ENCODE assay signal across 8 mouse cellular contexts in the genomic region with DNA sequence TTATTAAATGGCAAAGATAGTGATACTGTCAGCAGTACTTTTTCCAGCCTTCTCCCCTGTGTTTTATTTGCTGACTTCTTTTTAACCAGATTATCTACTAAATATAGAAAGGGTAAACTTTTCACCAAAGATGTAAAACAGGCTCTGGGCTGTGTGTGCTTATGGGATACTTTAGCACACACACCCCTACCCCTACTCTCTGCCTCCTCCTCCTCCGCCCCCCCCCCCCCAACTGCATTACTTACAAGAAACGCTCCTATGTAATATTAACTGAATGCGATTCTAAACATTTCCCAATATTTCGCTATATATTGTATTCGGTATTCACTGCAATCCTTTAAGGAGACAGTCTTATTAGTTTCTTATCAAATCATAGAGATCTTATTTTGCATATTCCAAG. TPM values are rescaled to one million over a fixed set of nuclear protein-coding genes. Genes with fewer than 3 reads are reported as not detected.
DNase-seq lines count a peak whose midpoint lies in the region; ATAC-seq and TF ChIP-seq lines count a peak whose summit lies in the region.

No protein-coding gene starts in this region.

- no peaks in the 10 kb centered on the region for H3K4me1 ChIP-seq in heart, embryonic 10.5 days
- H3K4me1 ChIP-seq in thymus, adult 2 months (replicated peaks; ENCODE audit: control insufficient read depth, insufficient read depth, low read length), result peaks cover 8% of the 10 kb centered on the region
- peaks cover 0 to 2% of the 10 kb centered on the region in 2 experiments; a peak in 1 of 4 replicates for H3K4me1 ChIP-seq in liver, embryonic 14.5 days (replicated peaks; ENCODE audit: control insufficient read depth in 2 of 2, insufficient read depth in 2 of 2, low read length in 1 of 2)

- WGBS in heart, embryonic 10.5 days, result 8% methylated on average over 5 of the region's 5 CpGs
- WGBS in thymus, adult 2 months, result 11% methylated on average over 5 of the region's 5 CpGs
- WGBS in liver, embryonic 14.5 days (ENCODE audit: insufficient replicate concordance), result 6% methylated on average over 4 of the region's 5 CpGs

- no peak for DNase-seq in heart, embryonic 10.5 days (ENCODE audit: low spot score)
- no peak for DNase-seq in heart, postnatal 4 days
- no peak for DNase-seq in thymus, adult 2 months
- no peak for DNase-seq in thymus, postnatal 25 days
- no peak for DNase-seq in liver, embryonic 14.5 days (ENCODE audit: low read depth in 3 of 3, low spot score in 3 of 3)
- no peak for DNase-seq in adipocyte (ENCODE audit: low spot score)
- DNase-seq in thymus, postnatal 0 days (ENCODE audit: low spot score), result no peak

- no peak for ATAC-seq in liver, embryonic 14.5 days (ENCODE audit: insufficient read depth)
- ATAC-seq in megakaryocyte-erythroid progenitor cell, adult 5-6 weeks (replicated peaks; ENCODE audit: low FRiP score, low TSS enrichment, poor library complexity, severe bottlenecking), result no peak

- no peak overlapping the region for H3K9ac ChIP-seq in liver, embryonic 14.5 days (replicated peaks)

- H3K4me3 ChIP-seq in heart, embryonic 10.5 days, result peak overlapping the region; percentile 81
- peak overlapping the region; percentile 53 for H3K4me3 ChIP-seq in thymus, adult 2 months (ENCODE audit: control insufficient read depth, insufficient read depth, low read length)
- H3K4me3 ChIP-seq in liver, embryonic 14.5 days (ENCODE audit: insufficient read depth in 1 of 2, low read depth in 2 of 2, low read length in 2 of 2), result peak overlapping the region; percentile 50 to 76

- no peaks in the 10 kb centered on the region for H3K9me3 ChIP-seq in heart, embryonic 10.5 days
- no peaks in the 10 kb centered on the region for H3K9me3 ChIP-seq in liver, embryonic 14.5 days (ENCODE audit: control insufficient read depth, low read length)

- no peaks in the 10 kb centered on the region for H3K27me3 ChIP-seq in heart, embryonic 10.5 days (ENCODE audit: insufficient read depth, poor library complexity, severe bottlenecking)
- H3K27me3 ChIP-seq in thymus, adult 2 months (ENCODE audit: control insufficient read depth, insufficient read depth, low read length), result no peaks in the 10 kb centered on the region
- H3K27me3 ChIP-seq in liver, embryonic 14.5 days (ENCODE audit: control insufficient read depth, insufficient read depth, low read length), result no peaks in the 10 kb centered on the region

- TF ChIP-seq CTCF in thymus, adult 2 months (IDR thresholded peaks at IDR 0.05; ENCODE audit: borderline replicate concordance, control insufficient read depth, extremely low read depth, insufficient read depth, low read length, poor library complexity), result no peak
- no peak for TF ChIP-seq CTCF in liver, embryonic 14.5 days (IDR thresholded peaks at IDR 0.05; ENCODE audit: low read depth)

- H3K36me3 ChIP-seq in heart, embryonic 10.5 days, result no peaks in the 10 kb centered on the region
- no peaks in the 10 kb centered on the region for H3K36me3 ChIP-seq in thymus, adult 2 months (ENCODE audit: control insufficient read depth, insufficient read depth, low read length)
- H3K36me3 ChIP-seq in liver, embryonic 14.5 days (replicated peaks; ENCODE audit: control insufficient read depth, insufficient read depth, low read depth), result no peaks in the 10 kb centered on the region

- peak overlapping the region; percentile 51 for H3K4me2 ChIP-seq in liver, embryonic 14.5 days (ENCODE audit: low read depth)

- TF ChIP-seq POLR2A in thymus, adult 2 months (IDR thresholded peaks at IDR 0.05; ENCODE audit: control insufficient read depth, extremely low read depth, insufficient read depth, low read length, poor library complexity), result no peak

- no peak for TF ChIP-seq EP300 in liver, embryonic 14.5 days (IDR thresholded peaks at IDR 0.05; ENCODE audit: low read depth)

- peak overlapping the region; percentile 73 for H3K27ac ChIP-seq in heart, embryonic 10.5 days
- H3K27ac ChIP-seq in thymus, adult 2 months (ENCODE audit: control insufficient read depth, insufficient read depth, low read length), result no peak overlapping the region
- no peak overlapping the region for H3K27ac ChIP-seq in liver, embryonic 14.5 days

RNA-seq across cellular contexts. Expression of gene Map9, which starts 0.5 kb away (rescaled TPM):
- polyA plus RNA-seq in heart, embryonic 10.5 days (2016; fragmentation: Nextera tagmentation; extraction: Ambion mirVana), result 4.9 and 5.3 TPM in 2 replicates
- total RNA-seq in heart, postnatal 4 days (2021), result 1 to 10 TPM; 3.0 to 3.4 TPM
- 0.40 and 0.49 TPM in 2 replicates for polyA plus RNA-seq in thymus, adult 2 months (2012; rRNA removed)
- polyA plus RNA-seq in liver, embryonic 14.5 days (2012; rRNA removed), result 0.06 and 0.08 TPM in 2 replicates
- 0.05 and 0.28 TPM in 2 replicates for polyA plus RNA-seq in liver, embryonic 14.5 days (2014; fragmentation: Nextera tagmentation; extraction: Ambion mirVana)
- total RNA-seq in megakaryocyte-erythroid progenitor cell, adult 5-6 weeks (2014; fragmentation: Nextera tagmentation), result 0.09 and 0.15 TPM in 2 replicates
- total RNA-seq in megakaryocyte-erythroid progenitor cell, adult 5-6 weeks (2017), result 0.56 and 2.2 TPM in 2 replicates
- 2.0 and 2.5 TPM in 2 replicates for polyA plus RNA-seq in thymus, postnatal 0 days (2015; fragmentation: Nextera tagmentation; extraction: Ambion mirVana)
